Mouse (Mus musculus): ENCODE measurements around the gene Borcs6.
A peak's percentile ranks its signal among the peaks of the same experiment; 100 is the strongest.

Borcs6 gene

GRCm38 (mm10) chr11:69050748-69051147 is 8.8 kb upstream of the Borcs6 start:
- DNase-seq (ENCODE audit: low spot score): no peak

- DNase-seq (ENCODE audit: low spot score): no peak
These were observed 7.7 kb upstream of the Borcs6 start for GRCm38 (mm10) chr11:69051771-69052170.

DNA sequence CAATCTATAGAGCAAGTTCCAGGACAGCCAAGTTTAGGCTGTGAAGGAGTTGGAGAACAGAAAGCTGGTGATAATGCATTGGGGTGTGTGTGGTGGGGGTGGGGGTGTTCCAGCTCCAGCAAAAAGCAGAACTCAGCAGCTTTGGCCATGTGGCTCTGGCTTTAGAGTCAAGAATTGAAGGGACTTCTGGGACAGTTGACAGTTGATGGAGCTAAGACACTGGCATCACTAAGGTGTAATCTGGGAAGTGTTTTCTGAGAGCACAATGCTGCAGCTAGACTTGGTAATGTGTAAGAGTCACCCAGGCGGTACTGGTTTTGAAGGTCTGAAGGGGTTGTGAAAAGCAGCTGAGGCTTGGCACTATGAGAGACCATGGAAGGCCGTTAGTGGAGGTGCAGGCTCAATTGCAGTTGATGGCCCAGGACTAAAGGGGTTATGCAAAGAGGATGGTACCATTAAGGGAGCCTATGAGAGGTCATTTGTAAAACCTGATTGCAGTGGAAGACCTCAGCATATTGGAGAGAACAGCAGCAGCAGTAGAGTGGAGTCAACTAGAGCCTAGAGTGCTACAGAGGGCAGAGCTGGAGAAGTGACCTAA is 6.6 kb upstream of the Borcs6 start:
- no peak for DNase-seq (ENCODE audit: low spot score)

GRCm38 (mm10) chr11:69053848-69054247 is 5.7 kb upstream of the Borcs6 start:
- DNase-seq (ENCODE audit: low spot score): no peak

GRCm38 (mm10) chr11:69058265-69058664 is 1.3 kb upstream of the Borcs6 start:
- DNase-seq (ENCODE audit: low spot score): no peak

- DNase-seq (ENCODE audit: low spot score): no peak
These were observed 674 bp upstream of the Borcs6 start for GRCm38 (mm10) chr11:69058729-69059356.

GRCm38 (mm10) chr11:69059975-69060411 is 476 bp downstream of the Borcs6 start:
- DNase-seq (ENCODE audit: low spot score): peak; percentile 58

DNA sequence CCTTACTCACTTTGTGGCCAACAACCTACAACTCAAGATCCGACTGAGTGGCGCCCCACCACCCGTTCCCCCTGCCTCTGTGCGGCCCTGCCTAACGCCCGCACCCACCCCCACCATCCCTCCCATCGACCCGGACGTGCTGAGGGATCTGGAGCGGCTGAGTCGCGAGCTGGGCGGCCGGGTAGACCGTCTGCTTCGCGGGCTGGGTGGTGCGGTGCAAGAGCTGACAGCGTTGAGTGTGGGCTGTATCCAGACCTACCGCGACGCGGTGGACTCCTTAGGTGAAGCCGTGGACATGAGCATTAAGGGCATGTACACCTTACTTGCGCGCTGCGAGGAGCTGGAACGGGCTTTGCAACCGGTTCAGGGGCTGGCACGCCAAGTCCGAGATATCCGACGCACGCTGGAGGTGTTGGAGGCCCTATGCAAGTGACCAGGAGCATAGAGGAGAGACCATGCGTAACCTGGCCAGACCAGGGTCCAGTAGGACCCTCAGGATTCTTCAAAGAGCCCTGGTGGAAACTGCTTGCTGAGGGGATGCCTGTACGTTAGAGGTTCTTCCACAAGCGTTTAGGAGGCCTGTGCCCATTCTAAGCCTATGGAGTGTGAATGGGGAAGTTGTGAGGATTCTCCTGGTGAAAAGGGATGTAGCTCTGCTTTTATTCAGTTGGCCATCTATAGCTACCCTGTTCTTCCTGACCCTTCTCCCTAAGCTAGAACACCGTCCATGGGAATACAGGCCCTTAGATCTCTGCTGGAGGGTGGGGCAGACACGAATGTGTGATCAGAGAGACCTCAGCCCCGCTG is 1.1 kb downstream of the Borcs6 start:
- peak; percentile 53 for DNase-seq (ENCODE audit: low spot score)

DNA sequence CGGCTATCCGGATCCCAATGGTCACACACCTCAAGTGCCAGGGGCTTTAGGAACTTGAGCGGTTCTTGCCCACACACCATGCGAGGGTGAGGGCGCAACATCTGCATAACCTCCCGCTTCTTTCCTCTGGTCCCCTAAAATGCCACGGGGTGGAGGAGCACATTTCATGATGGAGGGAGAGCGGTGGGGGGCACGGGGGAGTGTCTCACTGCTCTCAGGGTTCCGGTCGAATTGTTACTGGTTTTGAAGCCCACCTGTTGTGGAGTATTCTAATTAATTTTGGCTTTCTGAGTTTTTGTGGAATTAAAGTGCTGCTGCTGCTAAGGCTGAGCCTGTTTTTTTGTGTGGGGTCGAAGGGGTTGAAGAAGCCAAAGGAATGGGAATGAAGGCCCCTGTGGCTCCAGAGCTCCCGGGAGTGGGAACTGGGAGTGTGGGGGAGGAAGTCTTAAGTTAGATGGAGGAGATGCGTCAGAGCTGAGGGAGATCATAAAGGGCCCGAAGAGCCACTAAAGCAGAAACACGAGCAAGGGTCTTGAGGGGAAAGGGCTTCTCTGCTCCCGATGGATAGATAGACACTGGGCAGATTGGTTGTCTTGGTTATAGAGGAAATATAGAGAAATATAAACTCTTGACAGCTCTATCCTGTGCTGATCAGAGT is 1.9 kb downstream of the Borcs6 start:
- DNase-seq (ENCODE audit: low spot score): no peak

DNA sequence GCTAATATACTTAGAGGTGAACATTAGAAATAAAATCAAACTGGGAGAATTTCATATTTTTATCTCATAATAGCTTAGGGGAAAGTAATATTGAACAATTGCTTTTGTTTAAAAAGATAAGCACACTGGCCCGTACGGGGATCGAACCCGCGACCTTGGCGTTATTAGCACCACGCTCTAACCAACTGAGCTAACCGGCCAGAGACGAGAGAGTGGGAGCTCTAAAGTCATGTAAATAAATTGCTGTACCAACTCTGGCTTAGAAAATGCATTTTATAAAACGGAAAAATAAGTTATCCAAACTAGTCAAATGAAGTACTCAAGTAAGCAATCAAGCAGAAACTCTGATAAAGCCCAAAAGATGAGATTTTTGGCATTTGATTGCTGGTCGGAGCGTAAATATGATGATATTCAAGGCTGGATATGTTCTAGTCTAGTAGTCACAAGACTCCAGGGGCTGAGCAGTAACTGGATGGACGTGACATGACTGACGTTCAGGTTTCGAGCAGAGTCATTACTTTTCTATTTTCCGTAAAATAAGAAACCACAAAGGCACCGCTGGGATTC is 2.8 kb downstream of the Borcs6 start:
- peak; percentile 79 for DNase-seq (ENCODE audit: low spot score)

DNA sequence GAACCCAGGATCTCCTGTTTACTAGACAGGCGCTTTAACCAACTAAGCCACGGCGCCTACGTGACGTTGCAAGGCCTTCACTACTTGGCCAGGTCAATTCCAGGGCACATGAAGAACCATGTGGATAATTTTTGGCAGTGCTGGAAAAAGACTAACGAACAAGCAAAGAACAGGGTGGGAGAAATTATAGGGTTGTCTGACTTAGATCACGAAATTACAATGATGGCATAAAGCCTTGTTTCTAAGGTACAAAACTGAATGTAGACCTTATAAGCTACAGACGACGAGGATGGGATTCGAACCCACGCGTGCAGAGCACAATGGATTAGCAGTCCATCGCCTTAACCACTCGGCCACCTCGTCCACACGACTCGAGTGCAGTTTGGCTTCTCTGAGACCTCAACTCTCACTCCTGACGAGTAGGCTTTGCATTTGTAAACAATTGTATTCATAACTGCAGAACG is 3.3 kb downstream of the Borcs6 start:
- DNase-seq (ENCODE audit: low spot score): peak; percentile 94

- peak; percentile 73 for DNase-seq (ENCODE audit: low spot score)
These were observed 4.1 kb downstream of the Borcs6 start for GRCm38 (mm10) chr11:69063413-69064201.

DNA sequence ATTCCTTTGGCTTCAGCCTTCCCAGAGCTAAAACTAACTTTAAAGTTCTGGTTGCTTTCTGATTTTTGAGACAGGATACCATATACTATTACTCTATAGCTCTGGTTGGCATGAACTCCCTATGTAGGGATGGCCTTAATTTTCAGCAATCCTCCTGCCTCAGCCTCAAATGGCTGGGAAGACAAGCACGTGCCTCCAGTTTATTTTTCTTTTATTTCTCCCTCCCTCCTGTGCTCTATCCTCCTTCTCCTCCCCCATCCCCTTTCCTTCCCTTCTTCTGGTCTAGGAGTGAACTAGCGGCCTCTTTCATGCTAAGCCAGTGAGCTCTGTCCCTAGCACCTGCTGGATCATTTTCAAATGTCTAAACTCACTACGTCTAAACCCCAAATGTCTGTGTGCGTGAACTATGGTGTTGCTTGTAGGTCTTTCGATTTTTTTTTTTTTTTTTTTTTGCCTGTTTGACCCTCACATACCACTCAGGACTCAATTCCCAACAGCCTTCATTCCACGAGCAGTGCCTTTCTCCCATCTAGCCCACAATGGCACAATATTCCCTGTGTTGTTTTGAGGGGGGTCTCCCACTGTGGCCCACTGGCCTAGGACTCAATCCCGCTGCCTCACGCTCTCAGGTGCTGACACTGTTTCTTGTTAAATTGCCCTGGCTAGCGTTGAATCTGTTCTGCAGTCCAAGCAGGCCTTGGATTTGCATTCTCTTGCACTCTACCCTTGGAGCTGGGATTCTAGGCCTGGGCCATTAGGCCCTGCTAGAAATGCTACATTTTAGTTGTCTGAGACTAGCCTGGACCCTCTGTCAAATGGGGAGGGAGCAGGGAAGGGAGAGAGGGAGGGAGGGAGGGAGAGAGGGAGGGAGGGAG is 5.0 kb downstream of the Borcs6 start:
- no peak for DNase-seq (ENCODE audit: low spot score)

- no peak for DNase-seq (ENCODE audit: low spot score)
These were observed 5.9 kb downstream of the Borcs6 start for GRCm38 (mm10) chr11:69065394-69065925.

DNA sequence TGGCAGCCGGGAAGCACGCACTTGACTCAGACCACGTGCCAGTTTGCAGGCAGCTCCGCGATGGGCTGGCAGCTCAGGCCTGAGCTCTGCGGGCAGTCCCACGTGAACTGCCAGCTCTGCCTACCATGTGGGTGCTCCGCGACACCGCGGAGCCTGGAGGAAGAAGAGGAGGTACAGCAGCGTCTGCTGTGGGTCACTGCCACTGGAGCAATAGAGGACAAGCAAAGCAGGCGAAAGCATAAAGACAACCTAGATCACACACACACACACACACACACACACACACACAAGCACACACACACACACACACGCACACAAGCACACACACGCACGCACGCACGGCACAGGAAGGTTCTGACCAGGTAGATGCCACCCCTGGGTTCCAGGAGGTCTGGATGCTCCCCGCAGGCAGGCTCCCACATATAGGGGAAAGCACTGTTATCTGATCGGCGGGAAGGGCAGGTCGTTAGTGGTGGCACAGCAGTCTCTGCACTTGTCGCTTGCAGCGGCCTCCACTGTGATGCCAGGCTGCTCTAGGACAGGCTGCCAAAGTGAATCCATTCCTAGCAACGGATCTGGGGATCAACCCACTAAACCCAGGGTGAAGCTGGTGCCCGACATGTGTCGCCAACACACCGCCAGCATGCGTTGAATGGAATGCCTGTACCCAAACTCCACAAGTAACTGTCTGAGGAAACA is 6.8 kb downstream of the Borcs6 start:
- DNase-seq (ENCODE audit: low spot score): peak; percentile 72

- DNase-seq (ENCODE audit: low spot score): peak; percentile 90
These were observed 7.4 kb downstream of the Borcs6 start for GRCm38 (mm10) chr11:69066956-69067355.

- peak; percentile 43 for DNase-seq (ENCODE audit: low spot score)
These were observed 8.1 kb downstream of the Borcs6 start for GRCm38 (mm10) chr11:69067601-69068000.

DNA sequence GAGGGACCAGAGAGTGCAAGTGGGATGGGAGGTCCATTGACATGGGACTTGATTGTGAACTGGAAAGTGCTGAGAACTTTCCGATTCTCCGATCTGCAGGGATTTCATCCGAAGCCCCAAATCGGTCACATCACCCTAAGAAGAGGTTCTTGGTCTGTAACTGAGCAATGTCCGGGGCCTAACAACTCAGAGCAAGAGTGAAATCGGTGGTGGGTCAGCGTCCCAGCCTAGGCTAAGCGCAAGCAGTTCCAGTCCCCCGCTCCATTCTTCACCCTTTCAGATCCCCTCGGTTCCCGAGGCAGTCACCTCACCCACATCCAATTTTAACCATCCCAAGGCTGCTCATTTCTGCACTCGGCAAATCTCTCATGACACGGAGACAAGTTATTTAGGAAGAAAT is 10.6 kb downstream of the Borcs6 start:
- DNase-seq (ENCODE audit: low spot score): no peak

DNA sequence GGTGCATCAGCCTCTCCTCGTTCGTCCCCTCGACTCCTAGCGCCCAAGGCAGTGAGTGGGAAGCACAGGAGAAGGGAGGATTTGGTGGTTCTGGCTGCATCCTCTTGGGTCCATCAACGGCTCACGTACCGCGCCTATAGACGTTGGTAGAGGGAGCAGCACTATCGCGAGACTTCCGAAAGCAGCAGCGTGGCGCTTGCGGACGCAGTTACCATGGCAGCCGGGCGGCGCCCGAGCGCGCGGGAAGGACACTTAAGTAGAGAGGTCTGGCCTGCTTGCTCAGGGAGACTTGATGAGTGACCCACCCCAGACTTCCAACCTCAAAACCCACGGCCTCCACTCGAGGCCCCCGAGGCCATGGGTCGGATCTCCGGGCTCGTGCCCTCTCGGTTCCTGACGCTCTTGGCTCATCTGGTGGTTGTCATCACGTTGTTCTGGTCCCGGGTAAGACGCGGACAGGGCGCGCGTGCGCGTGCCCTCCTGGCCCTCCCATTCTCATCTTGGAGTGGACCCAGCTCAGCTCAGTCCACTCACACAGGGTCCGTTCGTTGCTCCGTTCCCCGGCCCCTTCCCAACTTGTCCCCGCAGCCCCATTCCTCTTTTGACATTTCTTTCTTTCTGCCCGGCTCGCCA is 11.2 kb downstream of the Borcs6 start, which contains the start of gene Tmem107:
Gene Tmem107, plus strand, starts transcription at position 217 of the 633 bp plus-strand sequence.
- DNase-seq (ENCODE audit: low spot score): peak; percentile 96

All from MN1 (cell line).